Mouse (Mus musculus) 3134 (cell line): Measurements from ENCODE around the gene Clcn1.

Source experiments
- DNase-seq: peaks from one replicate; pipeline ENCODE4 v3.0.0-alpha.2; 2011; ENCODE audit warnings: low spot score; ENCODE audit not compliant: insufficient read length; ENCODE audit errors: extremely low read depth

The Clcn1 gene

GRCm38 (mm10) chr6:42350021-42350967 lies 63.8 kb downstream of the Clcn1 start:
- peak; percentile 76 for DNase-seq

- no peak for DNase-seq
Observed at GRCm38 (mm10) chr6:42350968-42351775, 64.7 kb downstream of the Clcn1 start.

- no peak for DNase-seq
Observed at GRCm38 (mm10) chr6:42351776-42352485, 65.4 kb downstream of the Clcn1 start.

GRCm38 (mm10) chr6:42352486-42352846 lies 66.0 kb downstream of the Clcn1 start:
- DNase-seq, result no peak

- no peak for DNase-seq
Observed at GRCm38 (mm10) chr6:42353180-42353579, 66.7 kb downstream of the Clcn1 start.

- DNase-seq, result no peak
Observed at GRCm38 (mm10) chr6:42354076-42355019, 67.9 kb downstream of the Clcn1 start.

- DNase-seq, result no peak
Observed at GRCm38 (mm10) chr6:42355366-42355765, 68.9 kb downstream of the Clcn1 start.

GRCm38 (mm10) chr6:42355794-42356600 lies 69.5 kb downstream of the Clcn1 start:
- no peak for DNase-seq

- no peak for DNase-seq
Observed at GRCm38 (mm10) chr6:42356913-42357312, 70.4 kb downstream of the Clcn1 start.

- DNase-seq, result no peak
Observed at GRCm38 (mm10) chr6:42357901-42358300, 71.4 kb downstream of the Clcn1 start.

GRCm38 (mm10) chr6:42358901-42359300 lies 72.4 kb downstream of the Clcn1 start:
- no peak for DNase-seq

- DNase-seq, result no peak
Observed at GRCm38 (mm10) chr6:42359364-42360147, 73.1 kb downstream of the Clcn1 start.

GRCm38 (mm10) chr6:42360231-42360840 lies 73.9 kb downstream of the Clcn1 start:
- DNase-seq, result no peak

GRCm38 (mm10) chr6:42361041-42361895 lies 74.8 kb downstream of the Clcn1 start:
- no peak for DNase-seq

GRCm38 (mm10) chr6:42362074-42362473 lies 75.6 kb downstream of the Clcn1 start:
- DNase-seq, result no peak

- no peak for DNase-seq
Observed at GRCm38 (mm10) chr6:42362497-42362896, 76.0 kb downstream of the Clcn1 start.

- DNase-seq, result no peak
Observed at GRCm38 (mm10) chr6:42362974-42363373, 76.5 kb downstream of the Clcn1 start.
